10 mouse cellular contexts compared by ENCODE assay signal in genomic region chr16:37811874-37812273, GRCm38 (mm10). TPM values are rescaled to one million over a fixed set of nuclear protein-coding genes. Genes with fewer than 3 reads are reported as not detected.
DNase-seq lines count a peak whose midpoint lies in the region; ATAC-seq and TF ChIP-seq lines count a peak whose summit lies in the region.
"Had no signal": no experiment of that assay in that cellular context is flagged by ENCODE, and none has a peak within 500 bp of the region (broad histone marks: within the 10 kb centered on the region; RNA-seq: fewer than 3 reads in every experiment).

No protein-coding gene starts in this region.

- H3K36me3 ChIP-seq in hindbrain, embryonic 10.5 days: peaks cover 33% of the 10 kb centered on the region
- no peaks in the 10 kb centered on the region for H3K36me3 ChIP-seq in hindbrain, embryonic 11.5 days (ENCODE audit: control insufficient read depth, insufficient read depth, low read length)
- H3K36me3 ChIP-seq in stomach, embryonic 15.5 days: 0 out of 2 replicates have a peak, but pooled peaks cover 3% of the 10 kb centered on the region
- H3K36me3 ChIP-seq in stomach, postnatal 0 days (ENCODE audit: control insufficient read depth, insufficient read depth, low read length): 0 out of 2 replicates have a peak, but pooled peaks cover 3% of the 10 kb centered on the region
- H3K36me3 ChIP-seq in stomach, embryonic 16.5 days (ENCODE audit: control insufficient read depth, insufficient read depth, low read length): no peaks in the 10 kb centered on the region

- no peaks in the 10 kb centered on the region for H3K9me3 ChIP-seq in hindbrain, embryonic 10.5 days
- H3K9me3 ChIP-seq in hindbrain, embryonic 11.5 days (ENCODE audit: control insufficient read depth, low read length): no peaks in the 10 kb centered on the region
- H3K9me3 ChIP-seq in stomach, embryonic 15.5 days: no peaks in the 10 kb centered on the region
- H3K9me3 ChIP-seq in stomach, postnatal 0 days (ENCODE audit: control insufficient read depth, low read length): no peaks in the 10 kb centered on the region
- H3K9me3 ChIP-seq in stomach, embryonic 16.5 days (replicated peaks; ENCODE audit: control insufficient read depth, low read length): no peaks in the 10 kb centered on the region

- TF ChIP-seq EP300 in stomach, postnatal 0 days (optimal IDR thresholded peaks at IDR 0.05): no peak

- peak overlapping the region; percentile 45 for H3K27ac ChIP-seq in cerebellum, adult 2 months (ENCODE audit: insufficient read depth, low read length)
- 0 out of 2 replicates have a peak overlapping the region, but pooled peaks have one; percentile 29 for H3K27ac ChIP-seq in hindbrain, embryonic 10.5 days
- H3K27ac ChIP-seq in hindbrain, embryonic 11.5 days (ENCODE audit: low read depth, low read length): no peak overlapping the region
- peak overlapping the region; percentile 37; the same call in 1 of the 2 replicates for H3K27ac ChIP-seq in stomach, embryonic 15.5 days
- no peak overlapping the region for H3K27ac ChIP-seq in stomach, postnatal 0 days (replicated peaks)
- H3K27ac ChIP-seq in stomach, embryonic 16.5 days (ENCODE audit: low read length): no peak overlapping the region; the same call in 1 of the 2 replicates

- TF ChIP-seq POLR2A in cerebellum, adult 2 months (IDR thresholded peaks at IDR 0.05; ENCODE audit: borderline replicate concordance, insufficient read depth, low read length): no peak

- TF ChIP-seq CTCF in cerebellum, adult 2 months (IDR thresholded peaks at IDR 0.05; ENCODE audit: borderline replicate concordance, insufficient read depth, low read depth, low read length): no peak
- TF ChIP-seq CTCF in stomach, postnatal 0 days (IDR thresholded peaks at IDR 0.05; ENCODE audit: low read depth): no peak

- H3K27me3 ChIP-seq in cerebellum, adult 2 months (ENCODE audit: control insufficient read depth, insufficient read depth, low read length): no peaks in the 10 kb centered on the region
- no peaks in the 10 kb centered on the region for H3K27me3 ChIP-seq in hindbrain, embryonic 10.5 days (ENCODE audit: insufficient read depth, poor library complexity, severe bottlenecking)
- H3K27me3 ChIP-seq in hindbrain, embryonic 11.5 days (ENCODE audit: control insufficient read depth, insufficient read depth, low read length): no peaks in the 10 kb centered on the region
- no peaks in the 10 kb centered on the region for H3K27me3 ChIP-seq in stomach, embryonic 15.5 days (replicated peaks)
- no peaks in the 10 kb centered on the region for H3K27me3 ChIP-seq in stomach, postnatal 0 days (ENCODE audit: control insufficient read depth, insufficient read depth, low read length)
- H3K27me3 ChIP-seq in stomach, embryonic 16.5 days (ENCODE audit: control insufficient read depth, insufficient read depth, low read length): no peaks in the 10 kb centered on the region

- no peak overlapping the region for H3K9ac ChIP-seq in hindbrain, embryonic 11.5 days (ENCODE audit: low read depth, low read length)
- H3K9ac ChIP-seq in stomach, embryonic 15.5 days: no peak overlapping the region
- H3K9ac ChIP-seq in stomach, postnatal 0 days (ENCODE audit: low read length): no peak overlapping the region
- 0 out of 2 replicates have a peak overlapping the region, but pooled peaks have one; percentile 25 for H3K9ac ChIP-seq in stomach, embryonic 16.5 days (ENCODE audit: low read length)

- no peak overlapping the region for H3K4me2 ChIP-seq in hindbrain, embryonic 11.5 days (replicated peaks; ENCODE audit: low read depth, low read length)
- no peak overlapping the region for H3K4me2 ChIP-seq in stomach, embryonic 15.5 days
- no peak overlapping the region for H3K4me2 ChIP-seq in stomach, postnatal 0 days (replicated peaks; ENCODE audit: low read depth)
- H3K4me2 ChIP-seq in stomach, embryonic 16.5 days (ENCODE audit: low read depth, low read length): no peak overlapping the region
- H3K4me2 ChIP-seq: liver, embryonic 11.5 days had no signal

- no peak overlapping the region for H3K4me3 ChIP-seq in cerebellum, adult 2 months (replicated peaks; ENCODE audit: insufficient read depth, low read depth, low read length)
- H3K4me3 ChIP-seq in hindbrain, embryonic 10.5 days: no peak overlapping the region
- H3K4me3 ChIP-seq in hindbrain, embryonic 11.5 days (ENCODE audit: low read depth, low read length): no peak overlapping the region
- H3K4me3 ChIP-seq in stomach, embryonic 15.5 days (replicated peaks): no peak overlapping the region
- no peak overlapping the region for H3K4me3 ChIP-seq in stomach, postnatal 0 days (ENCODE audit: low read depth, low read length)
- H3K4me3 ChIP-seq in stomach, embryonic 16.5 days (replicated peaks; ENCODE audit: low read length): no peak overlapping the region

- peaks cover 10% of the 10 kb centered on the region for H3K4me1 ChIP-seq in cerebellum, adult 2 months (ENCODE audit: control insufficient read depth, insufficient read depth, low read length)
- H3K4me1 ChIP-seq in hindbrain, embryonic 10.5 days (replicated peaks): peaks cover 51% of the 10 kb centered on the region
- peaks cover 2% of the 10 kb centered on the region; the same call in 1 of the 2 replicates for H3K4me1 ChIP-seq in hindbrain, embryonic 11.5 days (replicated peaks; ENCODE audit: control insufficient read depth, insufficient read depth, low read length)
- peaks cover 37% of the 10 kb centered on the region for H3K4me1 ChIP-seq in stomach, embryonic 15.5 days
- H3K4me1 ChIP-seq in stomach, postnatal 0 days (replicated peaks; ENCODE audit: control insufficient read depth, insufficient read depth): no peaks in the 10 kb centered on the region
- peaks cover 39% of the 10 kb centered on the region for H3K4me1 ChIP-seq in stomach, embryonic 16.5 days (ENCODE audit: control insufficient read depth, insufficient read depth, low read length)

- 89% methylated on average over 8 of the region's 8 CpGs for WGBS in cerebellum, adult 2 months
- WGBS in hindbrain, embryonic 10.5 days: 90% methylated on average over 8 of the region's 8 CpGs
- 93% methylated on average over 8 of the region's 8 CpGs for WGBS in hindbrain, embryonic 11.5 days
- 74% methylated on average over 8 of the region's 8 CpGs for WGBS in stomach, embryonic 15.5 days
- 75% methylated on average over 8 of the region's 8 CpGs for WGBS in stomach, postnatal 0 days
- 78% methylated on average over 8 of the region's 8 CpGs for WGBS in stomach, embryonic 16.5 days

- DNase-seq in cerebellum, adult 2 months: peak in 1 of 2 experiments; percentile 51
- no peak for DNase-seq in cerebellum, postnatal 4 days (ENCODE audit: low spot score in 2 of 2)
- DNase-seq in hindbrain, embryonic 10.5 days (ENCODE audit: low spot score): no peak
- DNase-seq in hindbrain, embryonic 11.5 days (ENCODE audit: low spot score): no peak
- DNase-seq in stomach, postnatal 0 days (ENCODE audit: low spot score): no peak
- no peak for DNase-seq in frontal cortex, adult 2 months (ENCODE audit: extremely low spot score in 1 of 2, low spot score in 1 of 2)

- ATAC-seq in hindbrain, embryonic 11.5 days (ENCODE audit: low FRiP score): no peak
- no peak for ATAC-seq in stomach, embryonic 15.5 days (ENCODE audit: insufficient read depth, low FRiP score, low read depth)
- ATAC-seq in stomach, postnatal 0 days (ENCODE audit: low FRiP score, low TSS enrichment): no peak
- no peak for ATAC-seq in stomach, embryonic 16.5 days (ENCODE audit: insufficient read depth, low FRiP score)

RNA-seq across cellular contexts. Expression of gene Fstl1, which starts 35.2 kb away (rescaled TPM):
- polyA plus RNA-seq in cerebellum, adult 2 months (2012; rRNA removed): 26.9 and 35.2 TPM in 2 replicates
- polyA plus RNA-seq in hindbrain, embryonic 10.5 days (2016; fragmentation: Nextera tagmentation; extraction: Ambion mirVana): 170 and 178 TPM in 2 replicates
- 231 and 271 TPM in 2 replicates for polyA plus RNA-seq in hindbrain, embryonic 11.5 days (2014; fragmentation: Nextera tagmentation; extraction: Ambion mirVana)
- polyA plus RNA-seq in stomach, embryonic 15.5 days (2015; fragmentation: Nextera tagmentation; extraction: Ambion mirVana): 327 and 347 TPM in 2 replicates
- 238 and 254 TPM in 2 replicates for polyA plus RNA-seq in stomach, postnatal 0 days (2015; fragmentation: Nextera tagmentation; extraction: Ambion mirVana)
- 417 and 440 TPM in 2 replicates for polyA plus RNA-seq in stomach, embryonic 16.5 days (2015; fragmentation: Nextera tagmentation; extraction: Ambion mirVana)
- 18.1 and 23.0 TPM in 2 replicates for polyA plus RNA-seq in frontal cortex, adult 2 months (2012; rRNA removed)

RNA-seq across cellular contexts. Expression of gene Gm36028, which starts 49.1 kb away (rescaled TPM):
- 0.15 and 0.21 TPM in 2 replicates for polyA plus RNA-seq in cerebellum, adult 2 months (2012; rRNA removed)
- polyA plus RNA-seq in hindbrain, embryonic 10.5 days (2016; fragmentation: Nextera tagmentation; extraction: Ambion mirVana): 0.24 and 0.58 TPM in 2 replicates
- 0.26 TPM in 1 of 2 replicates, not detected in the other for polyA plus RNA-seq in hindbrain, embryonic 11.5 days (2014; fragmentation: Nextera tagmentation; extraction: Ambion mirVana)
- 0.93 and 1.1 TPM in 2 replicates for polyA plus RNA-seq in stomach, embryonic 15.5 days (2015; fragmentation: Nextera tagmentation; extraction: Ambion mirVana)
- 0.29 and 0.56 TPM in 2 replicates for polyA plus RNA-seq in stomach, postnatal 0 days (2015; fragmentation: Nextera tagmentation; extraction: Ambion mirVana)
- polyA plus RNA-seq in stomach, embryonic 16.5 days (2015; fragmentation: Nextera tagmentation; extraction: Ambion mirVana): 0.72 and 1.4 TPM in 2 replicates
- polyA plus RNA-seq in frontal cortex, adult 2 months (2012; rRNA removed): 0.36 and 0.38 TPM in 2 replicates
- polyA plus RNA-seq: intestine, embryonic 14.5 days had no signal

RNA-seq across cellular contexts. Expression of gene Lrrc58, which starts 56.3 kb away (rescaled TPM):
- polyA plus RNA-seq in cerebellum, adult 2 months (2012; rRNA removed): 30.7 and 32.8 TPM in 2 replicates
- 44.7 and 54.0 TPM in 2 replicates for polyA plus RNA-seq in hindbrain, embryonic 10.5 days (2016; fragmentation: Nextera tagmentation; extraction: Ambion mirVana)
- 55.8 and 63.8 TPM in 2 replicates for polyA plus RNA-seq in hindbrain, embryonic 11.5 days (2014; fragmentation: Nextera tagmentation; extraction: Ambion mirVana)
- polyA plus RNA-seq in stomach, embryonic 15.5 days (2015; fragmentation: Nextera tagmentation; extraction: Ambion mirVana): 50.1 and 54.3 TPM in 2 replicates
- polyA plus RNA-seq in stomach, postnatal 0 days (2015; fragmentation: Nextera tagmentation; extraction: Ambion mirVana): 26.0 and 27.5 TPM in 2 replicates
- polyA plus RNA-seq in stomach, embryonic 16.5 days (2015; fragmentation: Nextera tagmentation; extraction: Ambion mirVana): 40.1 and 41.8 TPM in 2 replicates
- 42.9 and 45.9 TPM in 2 replicates for polyA plus RNA-seq in frontal cortex, adult 2 months (2012; rRNA removed)

Comparison
In these comparisons a context has a peak if more than half of its experiments do, and no peak if none do; other contexts are left out.
1. H3K27ac ChIP-seq: peak in cerebellum, adult 2 months (single experiment), hindbrain, embryonic 10.5 days (single experiment) and stomach, embryonic 15.5 days (single experiment); none in hindbrain, embryonic 11.5 days (single experiment), stomach, postnatal 0 days (single experiment) and stomach, embryonic 16.5 days (single experiment).